Mouse (Mus musculus) cerebellum, adult 2 months (tissue): ENCODE results near the gene Cblc.

Source experiments
- CTCF ChIP-seq: fragments of 200-500 bp; IDR thresholded peaks from 2 replicates; pipeline ENCODE4 v1.5.1; 2011; ENCODE audit warnings: low read depth, mild to moderate bottlenecking, control low read depth, low read length, moderate library complexity, borderline replicate concordance; ENCODE audit not compliant: insufficient read depth
- POLR2A ChIP-seq: fragments of 200-500 bp; IDR thresholded peaks from 2 replicates; pipeline ENCODE4 v1.6.1; 2011; ENCODE audit warnings: low read length, control low read depth, borderline replicate concordance; ENCODE audit not compliant: insufficient read depth

DNA sequence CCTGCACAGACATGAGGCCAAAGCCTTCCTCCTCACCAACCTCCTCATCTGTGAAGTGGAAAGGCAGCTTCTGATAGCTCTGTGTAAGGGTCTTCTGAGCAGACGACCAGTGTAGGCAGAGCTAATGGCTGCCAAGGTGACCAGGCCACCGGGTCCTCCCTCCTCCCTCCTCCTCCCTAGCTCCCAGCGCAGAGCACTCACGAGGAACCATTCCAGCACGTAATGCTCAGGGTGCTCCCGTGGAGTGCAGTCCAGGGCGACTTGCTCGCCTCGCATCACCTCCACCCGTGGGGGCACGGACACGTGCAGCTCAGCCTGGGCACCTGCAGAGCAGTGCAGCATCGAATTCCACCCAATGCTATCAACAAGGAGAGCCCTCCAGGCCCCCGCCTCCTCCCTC, 28.4 kb downstream of the Cblc start:
- no peak for TF ChIP-seq POLR2A
- TF ChIP-seq CTCF: no peak
